Mouse (Mus musculus): ENCODE data around the gene Zfp423. TPM values are rescaled to one million over a fixed set of nuclear protein-coding genes. Genes with fewer than 3 reads are reported as not detected.

Zfp423 gene
- total and polyA plus RNA-seq, 3 experiments = not detected

GRCm38 (mm10) chr8:87922936-87923335 is 36.5 kb downstream of the Zfp423 start:
- Histone ChIP-seq H3K4me3 (ENCODE audit: control insufficient read depth in 1 of 2, insufficient read depth in 1 of 2, low read depth in 2 of 2, low read length in 2 of 2) (no peak overlapping the region), H3K27me3 (ENCODE audit: control insufficient read depth in 1 of 2, insufficient read depth in 2 of 2, low read length in 2 of 2) (no peaks in the 10 kb centered on the region), H3K79me2 (ENCODE audit: control insufficient read depth, insufficient read depth, low read length, poor library complexity) (no peaks in the 10 kb centered on the region), H3K36me3 (ENCODE audit: control insufficient read depth in 1 of 2, insufficient read depth in 2 of 2, low read length in 2 of 2) (no peaks in the 10 kb centered on the region), H3K9ac (ENCODE audit: control insufficient read depth, low read depth, low read length, poor library complexity, severe bottlenecking) (no peak overlapping the region), H3K27ac (ENCODE audit: control insufficient read depth, low read depth, low read length) (no peak overlapping the region), H3K4me1 (ENCODE audit: control insufficient read depth in 1 of 2, insufficient read depth in 2 of 2, low read length in 2 of 2) (no peaks in the 10 kb centered on the region), H3K9me3 (replicated peaks; ENCODE audit: insufficient read depth, low read length) (no peaks in the 10 kb centered on the region)
- no peak for TF ChIP-seq MYC (IDR thresholded peaks at IDR 0.05; ENCODE audit: low read depth, low read length)
- no peak for TF ChIP-seq MAZ (IDR thresholded peaks at IDR 0.05; ENCODE audit: low read depth, low read length)
- TF ChIP-seq GABPA (IDR thresholded peaks at IDR 0.05; ENCODE audit: low read depth, low read length) = no peak
- no peak for DNase-seq (ENCODE audit: low read depth, low spot score)

GRCm38 (mm10) chr8:87922446-87922845 is 36.9 kb downstream of the Zfp423 start:
- no peaks in the 10 kb centered on the region for H3K9me3 ChIP-seq (replicated peaks; ENCODE audit: insufficient read depth, low read length)
- H3K4me3 ChIP-seq (ENCODE audit: control insufficient read depth in 1 of 2, insufficient read depth in 1 of 2, low read depth in 2 of 2, low read length in 2 of 2) = no peak overlapping the region
- H3K79me2 ChIP-seq (ENCODE audit: control insufficient read depth, insufficient read depth, low read length, poor library complexity) = no peaks in the 10 kb centered on the region
- no peaks in the 10 kb centered on the region for H3K36me3 ChIP-seq (ENCODE audit: control insufficient read depth in 1 of 2, insufficient read depth in 2 of 2, low read length in 2 of 2)
- H3K27ac ChIP-seq (ENCODE audit: control insufficient read depth, low read depth, low read length) = no peak overlapping the region
- TF ChIP-seq POLR2AphosphoS5 (IDR thresholded peaks at IDR 0.05; ENCODE audit: borderline replicate concordance, low read depth, low read length) (no peak), E2F4 (IDR thresholded peaks at IDR 0.05; ENCODE audit: borderline replicate concordance, low read depth, low read length) (no peak), TCF12 (IDR thresholded peaks at IDR 0.05; ENCODE audit: low read depth, low read length) (no peak), NELFE (IDR thresholded peaks at IDR 0.05; ENCODE audit: low read depth, low read length) (no peak), CHD1 (IDR thresholded peaks at IDR 0.05; ENCODE audit: low read depth, low read length) (no peak), MAFK (IDR thresholded peaks at IDR 0.05; ENCODE audit: borderline replicate concordance, low read depth, low read length) (no peak), ZMIZ1 (IDR thresholded peaks at IDR 0.05; ENCODE audit: low read depth, low read length) (no peak), ELF1 (IDR thresholded peaks at IDR 0.05; ENCODE audit: low read depth, low read length) (no peak), ZKSCAN1 (IDR thresholded peaks at IDR 0.05; ENCODE audit: low read depth, low read length) (no peak), MAX (IDR thresholded peaks at IDR 0.05; ENCODE audit: low read length) (no peak), HCFC1 (IDR thresholded peaks at IDR 0.05; ENCODE audit: low read depth, low read length) (no peak), USF1 (IDR thresholded peaks at IDR 0.05; ENCODE audit: low read depth, low read length) (no peak)
- no peak overlapping the region for H3K9ac ChIP-seq (ENCODE audit: control insufficient read depth, low read depth, low read length, poor library complexity, severe bottlenecking)
- no peaks in the 10 kb centered on the region for H3K27me3 ChIP-seq (ENCODE audit: control insufficient read depth in 1 of 2, insufficient read depth in 2 of 2, low read length in 2 of 2)
- H3K4me1 ChIP-seq (ENCODE audit: control insufficient read depth in 1 of 2, insufficient read depth in 2 of 2, low read length in 2 of 2) = no peaks in the 10 kb centered on the region
- DNase-seq (ENCODE audit: low read depth, low spot score) = no peak

GRCm38 (mm10) chr8:87918004-87918403 is 41.4 kb downstream of the Zfp423 start:
- Histone ChIP-seq H3K4me3 (ENCODE audit: control insufficient read depth in 1 of 2, insufficient read depth in 1 of 2, low read depth in 2 of 2, low read length in 2 of 2) (no peak overlapping the region), H3K9me3 (replicated peaks; ENCODE audit: insufficient read depth, low read length) (no peaks in the 10 kb centered on the region), H3K79me2 (ENCODE audit: control insufficient read depth, insufficient read depth, low read length, poor library complexity) (no peaks in the 10 kb centered on the region), H3K9ac (ENCODE audit: control insufficient read depth, low read depth, low read length, poor library complexity, severe bottlenecking) (no peak overlapping the region), H3K4me1 (ENCODE audit: control insufficient read depth in 1 of 2, insufficient read depth in 2 of 2, low read length in 2 of 2) (no peaks in the 10 kb centered on the region), H3K27ac (ENCODE audit: control insufficient read depth, low read depth, low read length) (no peak overlapping the region), H3K27me3 (ENCODE audit: control insufficient read depth in 1 of 2, insufficient read depth in 2 of 2, low read length in 2 of 2) (no peaks in the 10 kb centered on the region), H3K36me3 (ENCODE audit: control insufficient read depth in 1 of 2, insufficient read depth in 2 of 2, low read length in 2 of 2) (no peaks in the 10 kb centered on the region)
- TF ChIP-seq ZMIZ1 (IDR thresholded peaks at IDR 0.05; ENCODE audit: low read depth, low read length) (no peak), HCFC1 (IDR thresholded peaks at IDR 0.05; ENCODE audit: low read depth, low read length) (no peak), NRF1 (IDR thresholded peaks at IDR 0.05; ENCODE audit: insufficient read depth, low read depth, low read length, poor library complexity, severe bottlenecking) (no peak), JUND (IDR thresholded peaks at IDR 0.05; ENCODE audit: low read depth, low read length) (no peak), USF1 (IDR thresholded peaks at IDR 0.05; ENCODE audit: low read depth, low read length) (no peak)
- DNase-seq (ENCODE audit: low read depth, low spot score) = no peak
